In genomic region chr3:153831873-153832653, GRCm38 (mm10) we compare ENCODE assay signal across 14 mouse cellular contexts. TPM values are rescaled to one million over a fixed set of nuclear protein-coding genes. Genes with fewer than 3 reads are reported as not detected.
DNase-seq lines count a peak whose midpoint lies in the region; ATAC-seq and TF ChIP-seq lines count a peak whose summit lies in the region.
"Had no signal": no experiment of that assay in that cellular context is flagged by ENCODE, and none has a peak within 500 bp of the region (broad histone marks: within the 10 kb centered on the region; RNA-seq: fewer than 3 reads in every experiment).

No protein-coding gene starts in this region.

- intact Hi-C loops in heart, adult 2 months (cut with DNase I): no loop called here
- intact Hi-C loops in gastrocnemius, adult 2 months (cut with DNase I): no loop called here

- ATAC-seq in heart, embryonic 12.5 days (ENCODE audit: insufficient number of reproducible peaks, low FRiP score): peak; percentile 88
- 0 out of 2 replicates have a peak, but pooled peaks have one; percentile 32 for ATAC-seq in neural tube, embryonic 13.5 days (ENCODE audit: low read depth)
- ATAC-seq in neural tube, embryonic 15.5 days (ENCODE audit: low FRiP score): no peak
- ATAC-seq in liver, embryonic 11.5 days (replicated peaks; ENCODE audit: low FRiP score): peak; percentile 91

- H3K4me3 ChIP-seq in heart, embryonic 12.5 days: no peak overlapping the region
- H3K4me3 ChIP-seq in heart, adult 2 months: no peak overlapping the region
- H3K4me3 ChIP-seq in neural tube, embryonic 13.5 days: no peak overlapping the region
- no peak overlapping the region for H3K4me3 ChIP-seq in neural tube, embryonic 15.5 days (replicated peaks)
- H3K4me3 ChIP-seq in liver, embryonic 11.5 days (ENCODE audit: low read depth, low read length): no peak overlapping the region
- H3K4me3 ChIP-seq in gastrocnemius, adult 2 months: no peak overlapping the region
- H3K4me3 ChIP-seq: left cerebral cortex, adult 2 months had no signal

- no peaks in the 10 kb centered on the region for H3K36me3 ChIP-seq in heart, embryonic 12.5 days
- no peaks in the 10 kb centered on the region for H3K36me3 ChIP-seq in heart, adult 2 months (ENCODE audit: control insufficient read depth, insufficient read depth, low read length)
- no peaks in the 10 kb centered on the region for H3K36me3 ChIP-seq in neural tube, embryonic 13.5 days
- no peaks in the 10 kb centered on the region for H3K36me3 ChIP-seq in neural tube, embryonic 15.5 days
- no peaks in the 10 kb centered on the region for H3K36me3 ChIP-seq in liver, embryonic 11.5 days (ENCODE audit: control insufficient read depth, insufficient read depth, low read length)

- no peaks in the 10 kb centered on the region for H3K9me3 ChIP-seq in heart, embryonic 12.5 days (replicated peaks)
- no peaks in the 10 kb centered on the region for H3K9me3 ChIP-seq in neural tube, embryonic 13.5 days
- H3K9me3 ChIP-seq in neural tube, embryonic 15.5 days (replicated peaks): no peaks in the 10 kb centered on the region
- H3K9me3 ChIP-seq in liver, embryonic 11.5 days (ENCODE audit: control insufficient read depth, low read length): no peaks in the 10 kb centered on the region

- DNase-seq in heart, adult 2 months: no peak
- DNase-seq in liver, embryonic 11.5 days (ENCODE audit: low spot score): no peak
- DNase-seq in yolk sac, embryonic 10.5 days (ENCODE audit: low spot score): peak; percentile 39
- DNase-seq in gastrocnemius, adult 2 months: no peak
- no peak for DNase-seq in layer of hippocampus, adult 9-10 months (ENCODE audit: low spot score)
- DNase-seq: gastrocnemius, postnatal 36 days; kidney, adult 8-10 months; lung, postnatal 10 days; right cerebral cortex, postnatal 14 days had no signal

- H3K4me2 ChIP-seq in heart, embryonic 12.5 days: no peak overlapping the region
- no peak overlapping the region for H3K4me2 ChIP-seq in neural tube, embryonic 13.5 days
- no peak overlapping the region for H3K4me2 ChIP-seq in neural tube, embryonic 15.5 days
- H3K4me2 ChIP-seq in liver, embryonic 11.5 days: peak overlapping the region; percentile 44

- peaks cover 11% of the 10 kb centered on the region; the same call in 1 of the 2 replicates for H3K4me1 ChIP-seq in heart, embryonic 12.5 days (replicated peaks)
- H3K4me1 ChIP-seq in heart, adult 2 months (ENCODE audit: control insufficient read depth, insufficient read depth, low read length): no peaks in the 10 kb centered on the region
- H3K4me1 ChIP-seq in neural tube, embryonic 13.5 days (replicated peaks): no peaks in the 10 kb centered on the region
- H3K4me1 ChIP-seq in neural tube, embryonic 15.5 days: no peaks in the 10 kb centered on the region
- peaks cover 19% of the 10 kb centered on the region for H3K4me1 ChIP-seq in liver, embryonic 11.5 days (replicated peaks; ENCODE audit: control insufficient read depth, insufficient read depth, low read length)

- no peak for TF ChIP-seq EP300 in heart, adult 2 months (IDR thresholded peaks at IDR 0.05; ENCODE audit: insufficient read depth, low read depth, low read length)

- no peak for TF ChIP-seq CTCF in heart, adult 2 months (IDR thresholded peaks at IDR 0.05)
- no peak for TF ChIP-seq CTCF in gastrocnemius, adult 2 months (IDR thresholded peaks at IDR 0.05)

- H3K79me2 ChIP-seq in heart, adult 2 months (replicated peaks; ENCODE audit: control insufficient read depth, insufficient read depth, low read length): no peaks in the 10 kb centered on the region

- no peak overlapping the region for H3K9ac ChIP-seq in heart, embryonic 12.5 days
- H3K9ac ChIP-seq in heart, adult 2 months (ENCODE audit: low read depth, low read length): no peak overlapping the region
- no peak overlapping the region for H3K9ac ChIP-seq in neural tube, embryonic 13.5 days
- no peak overlapping the region for H3K9ac ChIP-seq in neural tube, embryonic 15.5 days (replicated peaks)
- peak overlapping the region; percentile 54 for H3K9ac ChIP-seq in liver, embryonic 11.5 days (ENCODE audit: low read depth, low read length)

- 43% methylated on average over 4 of the region's 4 CpGs for WGBS in heart, embryonic 12.5 days
- 74% methylated on average over 4 of the region's 4 CpGs for WGBS in heart, adult 2 months
- 87% methylated on average over 4 of the region's 4 CpGs for WGBS in neural tube, embryonic 13.5 days
- 74% methylated on average over 4 of the region's 4 CpGs for WGBS in neural tube, embryonic 15.5 days
- 35% methylated on average over 4 of the region's 4 CpGs for WGBS in liver, embryonic 11.5 days

- H3K27me3 ChIP-seq in heart, embryonic 12.5 days (replicated peaks): no peaks in the 10 kb centered on the region
- no peaks in the 10 kb centered on the region for H3K27me3 ChIP-seq in heart, adult 2 months (ENCODE audit: control insufficient read depth, insufficient read depth, low read length)
- H3K27me3 ChIP-seq in neural tube, embryonic 13.5 days: no peaks in the 10 kb centered on the region
- no peaks in the 10 kb centered on the region for H3K27me3 ChIP-seq in neural tube, embryonic 15.5 days (replicated peaks)
- H3K27me3 ChIP-seq in liver, embryonic 11.5 days (replicated peaks; ENCODE audit: control insufficient read depth, insufficient read depth, low read length): no peaks in the 10 kb centered on the region
- H3K27me3 ChIP-seq: CH12.LX had no signal

- TF ChIP-seq POLR2A in heart, adult 2 months (IDR thresholded peaks at IDR 0.05; ENCODE audit: insufficient read depth, low read depth, low read length): no peak

- peak overlapping the region; percentile 23; the same call in 1 of the 2 replicates for H3K27ac ChIP-seq in heart, embryonic 12.5 days (ENCODE audit: poor library complexity, severe bottlenecking)
- H3K27ac ChIP-seq in heart, adult 2 months: no peak overlapping the region
- no peak overlapping the region for H3K27ac ChIP-seq in neural tube, embryonic 13.5 days (replicated peaks)
- H3K27ac ChIP-seq in neural tube, embryonic 15.5 days (replicated peaks): no peak overlapping the region
- H3K27ac ChIP-seq in liver, embryonic 11.5 days (ENCODE audit: low read depth, low read length): peak overlapping the region; percentile 90
- H3K27ac ChIP-seq in gastrocnemius, adult 2 months: no peak overlapping the region
- H3K27ac ChIP-seq: left cerebral cortex, adult 2 months had no signal

RNA-seq across cellular contexts. Expression of gene Asb17, which starts 11.9 kb away (rescaled TPM):
- polyA plus RNA-seq in heart, embryonic 12.5 days (2016; fragmentation: Nextera tagmentation; extraction: Ambion mirVana): 0.32 and 0.70 TPM in 2 replicates
- not detected for total RNA-seq in heart, adult 2 months (2021)
- not detected in 2 replicates for polyA plus RNA-seq in heart, adult 2 months (2012; rRNA removed)
- 0.20 TPM in 1 of 2 replicates, not detected in the other for polyA plus RNA-seq in neural tube, embryonic 13.5 days (2015; fragmentation: Nextera tagmentation; extraction: Ambion mirVana)
- polyA plus RNA-seq in neural tube, embryonic 15.5 days (2015; fragmentation: Nextera tagmentation; extraction: Ambion mirVana): not detected in 2 replicates
- polyA plus RNA-seq in liver, embryonic 11.5 days (2014; fragmentation: Nextera tagmentation; extraction: Ambion mirVana): 8.3 and 9.6 TPM in 2 replicates
- total RNA-seq in gastrocnemius, adult 2 months (2021): under 1 TPM in 1 of 2 experiments, not detected in 1; 0.26 TPM
- total RNA-seq: gastrocnemius, postnatal 36 days; left cerebral cortex, adult 2 months had no signal

Comparison
In these comparisons a context has a peak if more than half of its experiments do, and no peak if none do; other contexts are left out.
1. H3K27ac ChIP-seq: peak in heart, embryonic 12.5 days (single experiment) and liver, embryonic 11.5 days (single experiment); none in heart, adult 2 months (single experiment), neural tube, embryonic 13.5 days (single experiment), neural tube, embryonic 15.5 days (single experiment) and gastrocnemius, adult 2 months (single experiment).